Mouse (Mus musculus) midbrain, embryonic 11.5 days (tissue): ENCODE data around the gene Begain. TPM values are rescaled to one million over a fixed set of nuclear protein-coding genes. Genes with fewer than 3 reads are reported as not detected.

Experiments used
- ATAC-seq: fragments of 200-750 bp; cut with Nextera tagmentation; 2 replicates; pipeline ENCODE4 v1.8.0; 2017; ENCODE audit warnings: moderate TSS enrichment, moderate library complexity; ENCODE audit not compliant: low FRiP score
- DNase-seq: peaks from one replicate; pipeline ENCODE4 v3.0.0; 2015; ENCODE audit warnings: low spot score; ENCODE audit errors: missing footprints
- H3K27ac ChIP-seq: fragments of 300-500 bp; sonication (generic); 2 replicates; pipeline ENCODE4 v1.5.1; 2014; ENCODE audit warnings: low read depth, low read length
- H3K27me3 ChIP-seq: fragments of 300-500 bp; sonication (generic); 2 replicates; pipeline ENCODE4 v1.6.1; 2014; ENCODE audit warnings: mild to moderate bottlenecking, low read length, moderate library complexity, mixed read lengths; ENCODE audit not compliant: control insufficient read depth, insufficient read depth
- H3K36me3 ChIP-seq: fragments of 300-500 bp; sonication (generic); 2 replicates; pipeline ENCODE4 v1.6.1; 2014; ENCODE audit warnings: mild to moderate bottlenecking, low read length, moderate library complexity, mixed read lengths; ENCODE audit not compliant: control insufficient read depth, insufficient read depth
- H3K4me1 ChIP-seq: fragments of 300-500 bp; sonication (generic); 2 replicates; pipeline ENCODE4 v1.6.1; 2014; ENCODE audit warnings: low read length; ENCODE audit not compliant: control insufficient read depth, insufficient read depth
- H3K4me2 ChIP-seq: fragments of 300-500 bp; sonication (generic); 2 replicates; pipeline ENCODE4 v1.6.1; 2014; ENCODE audit warnings: mild to moderate bottlenecking, moderate library complexity
- H3K4me3 ChIP-seq: fragments of 300-500 bp; sonication (generic); 2 replicates; pipeline ENCODE4 v1.5.1; 2014; ENCODE audit warnings: low read depth, low read length
- H3K9ac ChIP-seq: fragments of 300-500 bp; sonication (generic); 2 replicates; pipeline ENCODE4 v1.6.1; 2014; ENCODE audit warnings: low read length
- H3K9me3 ChIP-seq: fragments of 300-500 bp; sonication (generic); 2 replicates; pipeline ENCODE4 v1.6.1; 2016; ENCODE audit warnings: low read length; ENCODE audit not compliant: control insufficient read depth
- WGBS: fragments of 180-500 bp; shearing (Covaris S2); extraction: QIAGEN DNeasy Blood & Tissue Kit; methylation state at CpG from one replicate; pipeline ENCODE4 v1.1.7; 2014; 5-methylcytosine and 5-hydroxymethylcytosine counted together
- polyA plus RNA-seq: library from polyadenylated mRNA; unstranded; fragments of >200 nt; fragmentation: Nextera tagmentation; extraction: Ambion mirVana; gene quantifications from 2 replicates; pipeline ENCODE4 v1.2.1, GENCODE M21; 2014

The Begain gene
- polyA plus RNA-seq, 1 experiment from 2014 or later, result 9.3 TPM

- Histone ChIP-seq H3K4me1 (no peaks in the 10 kb centered on the region), H3K9ac (no peak overlapping the region), H3K9me3 (no peaks in the 10 kb centered on the region), H3K36me3 (no peaks in the 10 kb centered on the region), H3K27me3 (no peaks in the 10 kb centered on the region), H3K27ac (no peak overlapping the region), H3K4me2 (no peak overlapping the region), H3K4me3 (no peak overlapping the region)
- DNase-seq (no peak), ATAC-seq (no peak)
- WGBS, result 73% methylated on average over 2 of the region's 2 CpGs
These were observed 75.0 kb downstream of the Begain start for GRCm38 (mm10) chr12:108993046-108993445.

GRCm38 (mm10) chr12:108990425-108990824 is 77.6 kb downstream of the Begain start:
- ATAC-seq (no peak), DNase-seq (no peak)
- Histone ChIP-seq H3K9ac (no peak overlapping the region), H3K9me3 (no peaks in the 10 kb centered on the region), H3K4me1 (no peaks in the 10 kb centered on the region), H3K36me3 (no peaks in the 10 kb centered on the region), H3K4me2 (no peak overlapping the region), H3K27me3 (no peaks in the 10 kb centered on the region), H3K27ac (no peak overlapping the region), H3K4me3 (no peak overlapping the region)
- 83% methylated on average over 9 of the region's 9 CpGs for WGBS

GRCm38 (mm10) chr12:108987448-108987847 is 80.6 kb downstream of the Begain start:
- WGBS, result 85% methylated on average over 9 of the region's 9 CpGs
- Histone ChIP-seq H3K4me2 (no peak overlapping the region), H3K27ac (no peak overlapping the region), H3K9ac (no peak overlapping the region), H3K9me3 (no peaks in the 10 kb centered on the region), H3K4me3 (no peak overlapping the region), H3K27me3 (no peaks in the 10 kb centered on the region), H3K4me1 (no peaks in the 10 kb centered on the region), H3K36me3 (no peaks in the 10 kb centered on the region)
- peak; percentile 28 for DNase-seq
- ATAC-seq, result no peak

- Histone ChIP-seq H3K27me3 (no peaks in the 10 kb centered on the region), H3K9ac (no peak overlapping the region), H3K27ac (no peak overlapping the region), H3K4me2 (no peak overlapping the region), H3K36me3 (no peaks in the 10 kb centered on the region), H3K4me1 (no peaks in the 10 kb centered on the region), H3K4me3 (no peak overlapping the region), H3K9me3 (no peaks in the 10 kb centered on the region)
- ATAC-seq (no peak), DNase-seq (no peak)
- 78% methylated on average over 6 of the region's 6 CpGs for WGBS
These were observed 83.0 kb downstream of the Begain start for GRCm38 (mm10) chr12:108985025-108985424.

- DNase-seq (no peak), ATAC-seq (no peak)
- Histone ChIP-seq H3K27ac (no peak overlapping the region), H3K36me3 (no peaks in the 10 kb centered on the region), H3K9ac (no peak overlapping the region), H3K27me3 (no peaks in the 10 kb centered on the region), H3K9me3 (no peaks in the 10 kb centered on the region), H3K4me3 (no peak overlapping the region), H3K4me1 (no peaks in the 10 kb centered on the region), H3K4me2 (no peak overlapping the region)
- 84% methylated on average over 8 of the region's 8 CpGs for WGBS
These were observed 83.5 kb downstream of the Begain start for GRCm38 (mm10) chr12:108984471-108984870.

- H3K4me3 ChIP-seq, result no peak overlapping the region
- no peak overlapping the region for H3K9ac ChIP-seq
- H3K4me2 ChIP-seq, result no peak overlapping the region
- no peaks in the 10 kb centered on the region for H3K9me3 ChIP-seq
- H3K4me1 ChIP-seq, result no peaks in the 10 kb centered on the region
- H3K36me3 ChIP-seq, result no peaks in the 10 kb centered on the region
- H3K27me3 ChIP-seq, result no peaks in the 10 kb centered on the region
- DNase-seq, result no peak
- no peak for ATAC-seq
- no peak overlapping the region for H3K27ac ChIP-seq
- WGBS, result 85% methylated on average over 6 of the region's 6 CpGs
These were observed 84.5 kb downstream of the Begain start for GRCm38 (mm10) chr12:108983496-108983895.

- no peak for ATAC-seq
- WGBS, result 81% methylated on average over 6 of the region's 6 CpGs
- DNase-seq, result no peak
- H3K36me3 ChIP-seq, result no peaks in the 10 kb centered on the region
- H3K27me3 ChIP-seq, result no peaks in the 10 kb centered on the region
- H3K4me1 ChIP-seq, result no peaks in the 10 kb centered on the region
- no peaks in the 10 kb centered on the region for H3K9me3 ChIP-seq
- no peak overlapping the region for H3K4me2 ChIP-seq
- H3K9ac ChIP-seq, result no peak overlapping the region
- no peak overlapping the region for H3K4me3 ChIP-seq
- H3K27ac ChIP-seq, result no peak overlapping the region
These were observed 85.4 kb downstream of the Begain start for GRCm38 (mm10) chr12:108982684-108982960.

Other genes starting within 250 kb of the Begain start
- 11.2 and 13.0 TPM in 2 replicates for gene Slc25a29, start 232.3 kb downstream of the Begain start, polyA plus RNA-seq
- gene Slc25a47, start 232.2 kb downstream of the Begain start, polyA plus RNA-seq, result 9.8 TPM in 2 replicates
- gene Wdr25, start 174.6 kb downstream of the Begain start, polyA plus RNA-seq, result 4.7 and 5.0 TPM in 2 replicates
- 128 TPM in 2 replicates for gene Wars, start 174.0 kb downstream of the Begain start, polyA plus RNA-seq